Mouse (Mus musculus): ENCODE data around the gene Sap25.

GRCm38 (mm10) chr5:137627991-137628390, 13.1 kb upstream of the Sap25 start:
- TF ChIP-seq CTCF (IDR thresholded peaks at IDR 0.05; ENCODE audit: control insufficient read depth, insufficient read depth, insufficient replicate concordance, low read depth, low read length), result no peak
- no peak for TF ChIP-seq POLR2A (IDR thresholded peaks at IDR 0.05; ENCODE audit: control insufficient read depth, low read depth, low read length)

Data from testis, adult 2 months (tissue).